Mouse (Mus musculus): ENCODE data around the gene Gm128.

DNA sequence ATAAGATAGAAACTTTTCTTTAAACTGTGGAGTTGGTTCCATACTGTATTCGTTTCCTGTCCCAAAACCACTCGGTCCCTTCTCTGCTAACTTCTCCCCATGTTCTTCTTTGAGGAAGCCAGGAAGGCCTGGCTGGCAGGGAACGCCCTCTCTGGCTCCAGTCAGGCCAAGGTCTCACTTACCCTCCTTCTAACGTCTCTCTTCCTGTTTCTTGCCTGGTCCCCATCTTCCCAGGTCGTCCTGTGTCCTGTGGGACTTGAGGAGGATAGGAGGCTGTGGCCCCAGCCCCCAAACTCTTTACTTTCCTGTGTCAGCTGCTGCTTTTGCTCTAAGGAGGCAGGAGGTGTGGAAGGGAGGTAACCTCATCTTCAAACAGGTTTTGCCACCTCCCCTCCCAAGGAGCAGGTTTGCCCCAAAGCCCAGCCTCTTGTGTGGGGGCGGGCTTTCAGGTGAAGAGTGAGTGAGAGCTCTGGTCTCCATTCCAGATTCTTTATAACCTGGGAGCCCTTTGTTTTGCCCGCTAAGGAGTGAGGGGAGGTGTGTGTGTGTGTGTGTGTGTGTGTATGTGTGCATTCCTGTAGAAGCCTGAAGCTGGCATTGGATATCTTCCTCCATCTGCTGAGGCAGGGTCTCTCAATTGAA is 9.5 kb upstream of the Gm128 start, which contains the start of gene Bnipl:
- TF ChIP-seq NELFE (IDR thresholded peaks at IDR 0.05; ENCODE audit: low read depth, low read length): no peak
- TF ChIP-seq POLR2A (IDR thresholded peaks at IDR 0.05; ENCODE audit: control insufficient read depth in 1 of 2, insufficient read depth in 1 of 2, low read depth in 1 of 2, low read length in 2 of 2, poor library complexity in 1 of 2): no peak
- TF ChIP-seq USF1 (IDR thresholded peaks at IDR 0.05; ENCODE audit: low read depth, low read length): no peak
- no peak for TF ChIP-seq CTCF (IDR thresholded peaks at IDR 0.05 in 2 of 3, conservative IDR thresholded peaks at IDR 0.05 in 1 of 3; ENCODE audit: control insufficient read depth in 1 of 3, insufficient read depth in 1 of 3, low read depth in 2 of 3, low read length in 3 of 3, poor library complexity in 1 of 3, severe bottlenecking in 1 of 3)
- no peak for TF ChIP-seq CHD1 (IDR thresholded peaks at IDR 0.05; ENCODE audit: low read depth, low read length)
- TF ChIP-seq EP300 (IDR thresholded peaks at IDR 0.05; ENCODE audit: low read depth in 1 of 2, low read length in 2 of 2): no peak
